Mouse (Mus musculus) ES-E14 (cell line): Measurements from ENCODE around the gene Ppan. TPM values are rescaled to one million over a fixed set of nuclear protein-coding genes. Genes with fewer than 3 reads are reported as not detected.
A peak's percentile ranks its signal among the peaks of the same experiment; 100 is the strongest.

Experiments
- DNase-seq: peaks from one replicate; pipeline ENCODE4 v3.0.0-alpha.2; 2013; ENCODE audit warnings: low read depth, low spot score
- H3K27ac ChIP-seq: 2 replicates; pipeline ENCODE4 v1.5.1; 2012; ENCODE audit warnings: low read depth, mild to moderate bottlenecking, low read length, moderate library complexity, mixed read lengths; ENCODE audit not compliant: poor library complexity, insufficient read depth, severe bottlenecking
- H3K36me3 ChIP-seq: 2 replicates; pipeline ENCODE4 v1.6.1; 2012; ENCODE audit warnings: mild to moderate bottlenecking, low read length, moderate library complexity, mixed read lengths; ENCODE audit not compliant: control insufficient read depth, poor library complexity, insufficient read depth, severe bottlenecking
- H3K4me1 ChIP-seq, 2 experiments: fragments of 150-350 bp in 1 of 2; sonication (generic) in 1 of 2; 2 replicates each; pipeline ENCODE4 v1.6.1; 2012; ENCODE audit warnings: low read length in 2 of 2, mild to moderate bottlenecking in 1 of 2, mixed read lengths in 1 of 2; ENCODE audit not compliant: control insufficient read depth in 2 of 2, insufficient read depth in 2 of 2, poor library complexity in 1 of 2
- H3K4me3 ChIP-seq, 2 experiments: fragments of 150-350 bp in 1 of 2; sonication (generic) in 1 of 2; 2 replicates each; pipeline ENCODE4 v1.5.1; 2012; ENCODE audit warnings: low read length in 2 of 2, low read depth in 1 of 2, mild to moderate bottlenecking in 1 of 2, mixed read lengths in 1 of 2; ENCODE audit not compliant: insufficient read depth in 1 of 2, poor library complexity in 1 of 2, severe bottlenecking in 1 of 2
- H3K9ac ChIP-seq: 2 replicates; pipeline ENCODE4 v1.6.1; 2012; ENCODE audit warnings: low read depth, mild to moderate bottlenecking, low read length, mixed read lengths; ENCODE audit not compliant: poor library complexity, insufficient read depth, severe bottlenecking
- H3K9me3 ChIP-seq: fragments of 150-350 bp; sonication (generic); 2 replicates; pipeline ENCODE4 v1.6.1; 2012; ENCODE audit warnings: low read depth, mild to moderate bottlenecking, low read length; ENCODE audit not compliant: control insufficient read depth, insufficient read depth
- CHD2 ChIP-seq: IDR thresholded peaks from 2 replicates; pipeline ENCODE4 v1.6.1; 2014; ENCODE audit warnings: mild to moderate bottlenecking, low read depth, low read length, inconsistent platforms
- HCFC1 ChIP-seq: IDR thresholded peaks from 2 replicates; pipeline ENCODE4 v1.6.1; 2012; ENCODE audit warnings: low read length, inconsistent platforms, borderline replicate concordance; ENCODE audit not compliant: insufficient read depth
- MAFK ChIP-seq: IDR thresholded peaks from 2 replicates; pipeline ENCODE4 v1.6.1; 2014; ENCODE audit warnings: mild to moderate bottlenecking, low read depth, low read length, inconsistent platforms; ENCODE audit not compliant: insufficient read depth
- ZC3H11A ChIP-seq: IDR thresholded peaks from 2 replicates; pipeline ENCODE4 v1.6.1; 2012; ENCODE audit warnings: low read depth, mild to moderate bottlenecking, inconsistent platforms, low read length, borderline replicate concordance
- ZNF384 ChIP-seq: IDR thresholded peaks from 2 replicates; pipeline ENCODE4 v1.6.1; 2012; ENCODE audit warnings: low read depth, low read length, inconsistent platforms
- in situ Hi-C, 2 experiments: fragments of 600-800 bp; cut with MboI; formaldehyde crosslinking; loops; one replicate each; pipeline ENCODE4 v1.15.1; 2025; ENCODE audit warnings: low sequenced_read_pairs in 2 of 2, inconsistent platforms in 1 of 2; ENCODE audit not compliant: unreplicated experiment in 2 of 2
- total RNA-seq: library from RNA; depleted of rRNA; stranded (reverse); fragments of 300-350 nt; gene quantifications from 2 replicates; pipeline ENCODE4 v1.2.3, GENCODE M21; 2012

The Ppan gene
- total RNA-seq, 1 experiment = 179 TPM

DNA sequence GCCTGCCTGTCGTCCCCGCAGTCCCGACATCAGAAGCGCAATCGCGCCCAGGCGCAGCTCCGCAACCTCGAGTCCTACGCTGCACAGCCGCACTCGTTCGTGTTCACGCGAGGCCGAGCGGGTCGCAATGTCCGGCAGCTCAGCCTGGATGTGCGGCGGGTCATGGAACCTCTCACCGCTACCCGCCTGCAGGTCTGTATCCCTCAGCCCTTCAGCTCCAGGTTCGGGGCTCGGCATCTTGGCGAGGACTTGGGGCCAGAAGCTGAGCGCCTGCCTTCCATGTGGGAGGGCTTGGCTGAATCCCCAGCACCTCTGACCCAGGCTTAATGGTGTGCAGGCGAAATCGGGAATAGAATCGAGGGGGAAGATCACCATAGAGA lies 401 bp downstream of the Ppan start:
- peak overlapping the region; percentile 97 for H3K9ac ChIP-seq
- no peak for DNase-seq
- TF ChIP-seq HCFC1 (no peak; the same call in 1 of the 2 replicates), CHD2 (no peak), ZC3H11A (no peak), MAFK (no peak), ZNF384 (no peak)
- peak overlapping the region; percentile 85 for H3K27ac ChIP-seq
- peaks cover 0 to 16% of the 10 kb centered on the region in 2 experiments; a peak in 1 of 4 replicates for H3K4me1 ChIP-seq
- H3K4me3 ChIP-seq = peak overlapping the region; percentile 86 to 96
- H3K9me3 ChIP-seq = peaks cover 3% of the 10 kb centered on the region; the same call in 1 of the 2 replicates
- in situ Hi-C loops = no loop called here
- H3K36me3 ChIP-seq = peaks cover 40% of the 10 kb centered on the region

DNA sequence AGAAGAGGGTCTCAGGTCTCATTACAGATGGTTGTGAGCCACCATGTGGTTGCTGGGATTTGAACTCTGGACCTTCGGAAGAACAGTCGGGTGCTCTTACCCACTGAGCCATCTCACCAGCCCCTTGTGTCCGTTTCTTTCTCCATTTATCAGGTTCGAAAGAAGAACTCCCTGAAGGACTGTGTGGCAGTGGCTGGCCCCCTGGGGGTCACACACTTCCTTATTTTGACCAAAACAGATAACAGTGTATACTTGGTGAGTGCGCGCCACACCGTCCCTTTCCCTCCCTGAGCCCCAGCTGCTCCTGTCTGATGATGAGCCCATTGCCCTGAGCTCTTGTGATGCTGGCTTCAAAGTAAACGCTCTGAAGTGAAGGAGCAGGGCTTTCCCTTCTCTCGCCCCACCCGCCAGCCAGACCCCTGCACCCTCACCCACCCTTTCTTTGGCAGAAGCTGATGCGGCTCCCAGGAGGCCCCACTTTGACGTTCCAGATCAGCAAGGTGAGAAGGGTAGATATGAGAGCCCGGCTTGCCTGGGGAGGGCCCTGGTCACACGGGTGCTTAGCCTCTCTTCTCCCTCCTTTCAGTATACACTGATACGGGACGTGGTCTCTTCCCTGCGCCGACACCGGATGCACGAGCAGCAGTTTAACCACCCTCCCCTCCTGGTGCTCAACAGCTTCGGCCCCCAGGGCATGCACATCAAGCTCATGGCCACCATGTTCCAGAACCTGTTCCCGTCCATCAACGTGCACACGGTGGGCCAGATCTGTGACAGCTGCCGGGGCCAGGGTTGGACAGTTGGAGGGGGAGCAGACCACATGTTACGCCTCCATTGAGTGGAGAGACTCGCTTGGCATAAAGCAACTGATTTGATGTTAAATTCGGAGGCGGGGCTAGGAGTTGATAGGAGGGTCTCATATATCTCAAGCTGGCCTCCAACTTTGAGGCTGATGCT lies 1.5 kb downstream of the Ppan start:
- Histone ChIP-seq H3K9ac (peak overlapping the region; percentile 97), H3K27ac (peak overlapping the region; percentile 5), H3K9me3 (peaks cover 3% of the 10 kb centered on the region; the same call in 1 of the 2 replicates), H3K4me1 (peaks cover 0 to 19% of the 10 kb centered on the region in 2 experiments; a peak in 1 of 4 replicates), H3K4me3 (peak overlapping the region; percentile 54 to 96), H3K36me3 (peaks cover 51% of the 10 kb centered on the region)
- no peak for DNase-seq
- TF ChIP-seq ZNF384 = no peak
- no peak for TF ChIP-seq HCFC1
- no peak for TF ChIP-seq CHD2
- TF ChIP-seq ZC3H11A = no peak
- TF ChIP-seq MAFK = no peak
- in situ Hi-C loops = loop anchor here in 1 of 2 experiments (10.0 kb wide), 1 partner anchor 115 kb away; the partner anchor contains the start of gene Mrpl4

DNA sequence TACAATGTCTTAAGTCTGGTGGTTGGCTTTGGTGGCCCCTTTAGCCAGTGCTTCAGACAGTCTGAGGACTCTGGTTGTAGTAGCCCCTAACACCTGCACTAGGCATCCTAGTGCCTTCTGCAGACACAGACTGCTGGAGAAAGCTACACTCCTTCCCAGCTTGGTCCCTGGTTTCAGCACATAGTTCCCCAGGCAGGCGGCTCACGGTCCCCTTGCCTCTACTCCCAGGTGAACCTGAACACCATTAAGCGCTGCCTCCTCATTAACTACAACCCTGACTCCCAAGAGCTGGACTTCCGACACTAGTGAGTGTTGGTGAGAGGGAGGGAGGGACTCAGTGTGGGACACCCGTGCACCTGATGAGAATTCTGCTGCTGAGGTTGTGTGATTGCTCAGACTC lies 2.4 kb downstream of the Ppan start:
- in situ Hi-C loops = loop anchor here in 1 of 2 experiments (10.0 kb wide), 1 partner anchor 114 kb away; the partner anchor contains the start of gene Mrpl4
- H3K27ac ChIP-seq = no peak overlapping the region
- no peak for DNase-seq
- TF ChIP-seq ZNF384 (no peak), CHD2 (no peak), MAFK (no peak), ZC3H11A (no peak), HCFC1 (no peak)
- H3K36me3 ChIP-seq = peaks cover 60% of the 10 kb centered on the region
- peak overlapping the region in 1 of 2 experiments; percentile 2; a peak in 1 of 4 replicates for H3K4me3 ChIP-seq
- H3K4me1 ChIP-seq = peaks cover 0 to 23% of the 10 kb centered on the region in 2 experiments; a peak in 1 of 4 replicates
- no peaks in the 10 kb centered on the region for H3K9me3 ChIP-seq
- peak overlapping the region; percentile 21; the same call in 1 of the 2 replicates for H3K9ac ChIP-seq

DNA sequence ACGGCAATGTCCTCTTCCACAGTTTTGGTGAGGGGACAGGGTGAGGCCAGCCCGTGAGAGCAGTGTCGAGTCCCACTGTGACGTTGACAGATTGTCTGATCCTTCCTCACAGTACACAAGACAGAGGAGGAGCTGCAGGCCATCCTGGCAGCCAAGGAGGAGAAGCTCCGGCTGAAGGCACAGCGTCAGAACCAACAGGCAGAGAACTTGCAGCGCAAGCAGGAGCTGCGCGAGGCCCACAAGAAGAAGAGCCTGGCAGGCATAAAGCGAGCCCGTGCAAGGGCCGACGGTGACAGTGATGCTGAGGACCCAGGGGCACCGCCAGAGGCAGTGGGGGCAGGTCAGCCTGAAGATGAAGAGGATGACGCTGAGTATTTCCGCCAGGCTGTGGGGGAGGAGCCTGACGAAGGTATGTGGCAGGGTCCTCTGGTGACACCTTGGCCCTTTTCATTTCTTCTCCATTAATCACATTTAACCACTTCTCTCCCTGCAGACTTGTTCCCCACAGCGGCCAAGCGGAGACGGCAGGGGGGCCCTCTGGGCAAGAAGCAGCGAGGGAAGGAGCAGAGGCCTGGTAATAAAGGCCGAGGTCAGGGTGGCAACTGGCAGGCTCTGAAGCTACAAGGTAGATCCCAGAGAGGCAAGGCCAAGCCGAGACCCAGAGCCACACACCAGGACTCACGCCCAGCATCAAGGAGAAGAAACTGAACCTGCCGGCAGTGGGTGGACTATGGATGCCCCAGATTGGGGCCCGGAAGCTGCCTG lies 3.5 kb downstream of the Ppan start:
- Histone ChIP-seq H3K27ac (no peak overlapping the region), H3K9ac (peak overlapping the region; percentile 22; the same call in 1 of the 2 replicates), H3K36me3 (peaks cover 70% of the 10 kb centered on the region), H3K4me3 (peak overlapping the region in 1 of 2 experiments; percentile 18; a peak in 2 of 4 replicates), H3K9me3 (no peaks in the 10 kb centered on the region), H3K4me1 (peaks cover 0 to 25% of the 10 kb centered on the region in 2 experiments; a peak in 1 of 4 replicates)
- TF ChIP-seq CHD2 = no peak
- no peak for TF ChIP-seq HCFC1
- no peak for TF ChIP-seq ZNF384
- no peak for TF ChIP-seq MAFK
- in situ Hi-C loops = loop anchor here in 1 of 2 experiments (10.0 kb wide), 1 partner anchor 113 kb away; the partner anchor contains the start of gene Mrpl4
- no peak for DNase-seq
